Mouse (Mus musculus): Measurements from ENCODE around the gene Dnajc11. TPM values are rescaled to one million over a fixed set of nuclear protein-coding genes. Genes with fewer than 3 reads are reported as not detected.

Dnajc11 gene
- polyA plus RNA-seq, 1 experiment from 2014 or later, result 73.2 TPM

DNA sequence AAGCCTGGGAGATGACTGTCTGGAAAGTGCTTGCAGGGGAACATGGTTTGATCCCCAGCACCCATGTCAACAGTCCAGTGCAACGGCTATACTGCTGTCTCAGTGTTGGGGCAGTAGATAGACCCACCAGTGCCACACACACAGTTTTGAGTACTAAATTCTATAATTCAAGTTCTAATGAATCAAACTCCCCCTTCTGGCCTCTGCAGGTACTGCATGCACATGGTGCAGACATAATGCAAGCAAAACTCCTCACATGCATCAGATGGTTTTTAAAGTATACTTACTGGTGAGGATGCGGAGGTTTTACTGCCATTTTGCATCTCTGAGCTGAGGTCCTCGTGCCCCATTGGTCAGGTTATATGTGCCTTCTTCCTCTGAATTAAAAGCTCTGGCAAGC is 42.0 kb downstream of the Dnajc11 start:
- H3K27me3 ChIP-seq (replicated peaks), result no peaks in the 10 kb centered on the region
- H3K9me3 ChIP-seq, result no peaks in the 10 kb centered on the region
- no peak overlapping the region for H3K4me2 ChIP-seq (replicated peaks)
- peaks cover 33% of the 10 kb centered on the region for H3K36me3 ChIP-seq
- H3K4me3 ChIP-seq (replicated peaks), result no peak overlapping the region
- no peak overlapping the region for H3K9ac ChIP-seq
- no peak overlapping the region for H3K27ac ChIP-seq
- 95% methylated on average over 3 of the region's 3 CpGs for WGBS
- no peak for ATAC-seq
- H3K4me1 ChIP-seq (replicated peaks), result no peaks in the 10 kb centered on the region

DNA sequence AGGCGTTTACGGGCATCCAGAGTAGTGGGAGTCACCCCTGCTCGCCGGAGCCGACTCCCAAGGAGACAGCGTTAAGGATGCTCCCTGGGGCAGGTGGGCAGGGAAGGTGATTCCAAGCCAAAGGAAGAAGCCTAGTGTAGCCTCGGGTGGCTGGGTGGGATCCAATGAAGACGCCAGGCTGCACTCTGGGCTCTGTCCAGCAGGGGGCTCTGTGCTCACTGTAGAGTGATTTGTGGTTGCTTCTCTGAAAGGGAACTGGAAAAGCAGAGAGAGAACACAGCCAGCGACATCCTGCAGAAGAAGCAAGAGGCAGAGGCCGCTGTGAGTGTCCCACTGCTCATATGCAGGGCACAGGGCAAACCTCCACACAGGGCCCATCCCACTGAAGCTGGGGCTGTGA is 44.3 kb downstream of the Dnajc11 start:
- no peaks in the 10 kb centered on the region for H3K27me3 ChIP-seq (replicated peaks)
- H3K27ac ChIP-seq, result no peak overlapping the region
- peaks cover 39% of the 10 kb centered on the region for H3K36me3 ChIP-seq
- WGBS, result 41% methylated on average over 10 of the region's 10 CpGs
- no peaks in the 10 kb centered on the region for H3K9me3 ChIP-seq
- no peak overlapping the region for H3K4me2 ChIP-seq (replicated peaks)
- H3K4me1 ChIP-seq (replicated peaks), result no peaks in the 10 kb centered on the region
- H3K9ac ChIP-seq, result no peak overlapping the region
- H3K4me3 ChIP-seq (replicated peaks), result no peak overlapping the region
- ATAC-seq, result 0 out of 2 replicates have a peak, but pooled peaks have one; percentile 15

DNA sequence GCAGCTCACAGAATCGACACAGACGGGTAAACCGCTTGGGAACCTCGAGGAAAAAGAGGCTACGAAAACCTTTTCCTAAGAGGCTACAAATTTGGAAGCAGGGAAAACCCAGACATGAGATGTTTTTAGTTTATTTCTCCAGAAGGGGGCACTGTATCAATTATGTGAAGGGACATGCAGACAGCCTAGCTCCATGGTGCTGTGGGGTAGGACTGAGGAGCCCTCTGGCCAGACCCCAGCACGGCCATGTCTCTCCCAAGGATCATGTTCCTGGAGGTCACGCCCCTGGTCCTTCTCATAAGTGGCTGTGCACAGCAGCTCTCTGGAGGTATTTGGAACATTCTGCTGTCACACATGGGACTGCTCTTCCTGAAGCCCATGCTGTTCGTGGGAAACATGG is 47.2 kb downstream of the Dnajc11 start:
- Histone ChIP-seq H3K9me3 (no peaks in the 10 kb centered on the region), H3K4me3 (replicated peaks) (no peak overlapping the region), H3K9ac (no peak overlapping the region), H3K4me1 (replicated peaks) (peaks cover 2% of the 10 kb centered on the region; the same call in 1 of the 2 replicates), H3K27ac (no peak overlapping the region), H3K27me3 (replicated peaks) (no peaks in the 10 kb centered on the region), H3K36me3 (peaks cover 31% of the 10 kb centered on the region), H3K4me2 (replicated peaks) (no peak overlapping the region)
- no peak for ATAC-seq
- WGBS, result 77% methylated on average over 8 of the region's 8 CpGs

DNA sequence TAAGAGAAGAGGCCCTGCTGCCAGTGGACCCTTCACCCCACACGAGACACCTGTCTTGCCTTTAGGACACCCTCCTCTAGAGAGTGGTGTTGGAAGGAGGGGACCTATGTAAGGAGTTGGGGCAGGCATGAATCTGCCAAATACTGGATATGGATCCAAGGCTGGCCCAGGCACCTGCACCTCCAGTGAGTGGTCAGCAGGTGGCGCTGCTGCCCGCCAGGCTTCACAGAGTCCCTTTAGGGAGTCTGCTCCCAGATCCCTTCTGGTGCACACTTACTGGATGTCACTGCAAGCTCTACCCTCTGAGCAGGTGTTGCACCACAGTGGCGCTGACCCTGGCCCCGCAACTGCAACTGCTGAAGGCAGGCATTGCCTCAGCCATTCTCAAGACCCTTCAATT is 47.9 kb downstream of the Dnajc11 start:
- ATAC-seq, result peak; percentile 69
- H3K36me3 ChIP-seq, result peaks cover 31% of the 10 kb centered on the region
- H3K27ac ChIP-seq, result no peak overlapping the region
- H3K4me2 ChIP-seq (replicated peaks), result no peak overlapping the region
- 12% methylated on average over 5 of the region's 5 CpGs for WGBS
- H3K4me3 ChIP-seq (replicated peaks), result no peak overlapping the region
- peaks cover 4% of the 10 kb centered on the region; the same call in 1 of the 2 replicates for H3K4me1 ChIP-seq (replicated peaks)
- no peaks in the 10 kb centered on the region for H3K9me3 ChIP-seq
- H3K27me3 ChIP-seq (replicated peaks), result no peaks in the 10 kb centered on the region
- no peak overlapping the region for H3K9ac ChIP-seq

DNA sequence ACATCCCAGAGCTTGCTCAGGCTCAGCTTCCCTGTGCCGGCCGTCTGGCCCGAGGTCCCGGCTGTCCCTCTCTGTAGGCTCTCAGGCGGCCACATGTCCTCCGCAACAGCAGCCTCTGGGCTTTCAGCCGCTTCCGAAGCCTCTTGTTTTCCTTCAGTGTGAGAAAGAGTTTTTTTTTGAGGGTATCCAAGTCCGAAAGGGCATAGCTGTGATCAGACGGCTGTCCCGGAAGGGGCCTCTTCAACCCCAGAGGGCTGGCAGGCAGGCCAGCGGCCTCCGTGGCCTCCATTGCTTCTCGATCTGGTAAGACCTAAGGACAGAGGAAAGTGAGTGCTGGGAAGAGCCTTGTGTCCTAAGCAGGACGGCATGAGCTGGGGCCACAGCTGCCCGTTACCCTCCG is 49.6 kb downstream of the Dnajc11 start:
- Histone ChIP-seq H3K4me3 (replicated peaks) (no peak overlapping the region), H3K27ac (no peak overlapping the region), H3K9ac (no peak overlapping the region), H3K27me3 (replicated peaks) (no peaks in the 10 kb centered on the region), H3K4me2 (replicated peaks) (no peak overlapping the region), H3K36me3 (peaks cover 30% of the 10 kb centered on the region), H3K4me1 (replicated peaks) (peaks cover 14% of the 10 kb centered on the region), H3K9me3 (no peaks in the 10 kb centered on the region)
- 62% methylated on average over 17 of the region's 17 CpGs for WGBS
- ATAC-seq, result no peak

DNA sequence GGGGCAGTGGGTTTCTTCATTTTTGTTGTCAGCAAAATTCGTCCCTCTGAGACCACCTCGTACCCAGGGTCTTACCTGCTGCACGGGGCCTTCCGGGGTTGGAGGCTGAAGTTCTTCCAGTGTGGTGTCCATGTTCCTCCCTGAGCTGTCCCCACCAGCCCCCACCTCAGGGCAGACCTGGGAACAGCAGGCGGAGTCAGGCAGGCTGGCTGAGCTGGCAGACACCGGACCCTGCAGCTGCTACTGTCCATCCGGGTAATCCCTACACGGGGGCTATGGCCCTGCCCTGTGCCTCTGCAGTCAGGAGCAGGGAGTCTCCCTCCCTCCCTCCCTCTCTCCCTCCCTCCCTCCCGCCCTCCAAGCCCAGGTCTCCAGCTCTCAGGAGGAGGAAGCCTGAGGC is 50.1 kb downstream of the Dnajc11 start:
- ATAC-seq, result no peak
- WGBS, result 33% methylated on average over 8 of the region's 9 CpGs
- Histone ChIP-seq H3K9ac (no peak overlapping the region), H3K27me3 (replicated peaks) (no peaks in the 10 kb centered on the region), H3K4me3 (replicated peaks) (no peak overlapping the region), H3K4me1 (replicated peaks) (peaks cover 15% of the 10 kb centered on the region), H3K9me3 (no peaks in the 10 kb centered on the region), H3K27ac (no peak overlapping the region), H3K4me2 (replicated peaks) (no peak overlapping the region), H3K36me3 (peaks cover 26% of the 10 kb centered on the region)

DNA sequence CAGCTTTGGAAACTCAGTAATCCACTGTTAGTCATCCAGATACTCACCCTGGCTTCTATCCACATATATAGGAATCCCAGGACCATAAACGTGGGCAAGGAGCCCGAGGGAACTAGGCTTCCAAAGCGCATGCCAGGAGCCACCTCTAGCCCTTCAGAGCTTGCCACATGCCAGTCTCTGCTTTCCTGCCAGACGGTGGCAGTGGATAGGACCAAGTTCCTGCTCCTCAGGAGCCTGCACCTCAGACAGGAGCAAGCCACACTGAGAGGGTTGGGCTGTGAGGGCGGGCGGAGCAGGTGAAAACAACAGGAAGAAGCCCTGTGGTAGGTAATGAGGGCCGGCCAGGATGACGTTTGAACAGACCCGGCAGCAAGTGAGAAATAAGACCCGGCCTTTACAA is 52.4 kb downstream of the Dnajc11 start:
- Histone ChIP-seq H3K4me2 (replicated peaks) (no peak overlapping the region), H3K9me3 (no peaks in the 10 kb centered on the region), H3K27me3 (replicated peaks) (no peaks in the 10 kb centered on the region), H3K9ac (no peak overlapping the region), H3K27ac (0 out of 2 replicates have a peak overlapping the region, but pooled peaks have one; percentile 24), H3K4me1 (replicated peaks) (peaks cover 19% of the 10 kb centered on the region), H3K4me3 (replicated peaks) (no peak overlapping the region), H3K36me3 (peaks cover 16% of the 10 kb centered on the region)
- 23% methylated on average over 10 of the region's 10 CpGs for WGBS
- ATAC-seq, result peak; percentile 38; the same call in 1 of the 2 replicates

DNA sequence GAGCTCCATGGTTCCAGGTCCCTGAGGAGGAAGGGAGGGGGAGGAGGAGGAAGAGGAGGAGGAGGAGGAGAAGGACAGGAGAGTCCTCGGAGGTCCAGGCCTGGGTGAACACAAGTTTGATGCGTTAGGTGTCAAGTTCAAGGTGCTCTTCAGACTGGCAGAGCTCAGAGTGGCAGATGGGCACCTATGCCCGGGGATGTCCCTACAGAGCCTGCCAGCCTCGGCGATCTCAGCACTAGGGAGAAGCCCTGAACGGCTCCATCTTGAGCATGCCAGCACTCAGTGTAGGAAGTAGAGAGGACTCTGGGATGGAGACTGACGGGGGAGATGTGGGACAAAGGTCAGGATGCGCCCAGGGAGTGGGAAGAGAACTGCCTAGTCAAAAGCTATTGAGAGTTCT is 53.2 kb downstream of the Dnajc11 start:
- Histone ChIP-seq H3K9me3 (no peaks in the 10 kb centered on the region), H3K4me3 (replicated peaks) (no peak overlapping the region), H3K36me3 (peaks cover 17% of the 10 kb centered on the region), H3K27me3 (replicated peaks) (no peaks in the 10 kb centered on the region), H3K9ac (no peak overlapping the region), H3K4me2 (replicated peaks) (no peak overlapping the region), H3K27ac (no peak overlapping the region), H3K4me1 (replicated peaks) (peaks cover 19% of the 10 kb centered on the region)
- WGBS, result 61% methylated on average over 8 of the region's 8 CpGs
- no peak for ATAC-seq

DNA sequence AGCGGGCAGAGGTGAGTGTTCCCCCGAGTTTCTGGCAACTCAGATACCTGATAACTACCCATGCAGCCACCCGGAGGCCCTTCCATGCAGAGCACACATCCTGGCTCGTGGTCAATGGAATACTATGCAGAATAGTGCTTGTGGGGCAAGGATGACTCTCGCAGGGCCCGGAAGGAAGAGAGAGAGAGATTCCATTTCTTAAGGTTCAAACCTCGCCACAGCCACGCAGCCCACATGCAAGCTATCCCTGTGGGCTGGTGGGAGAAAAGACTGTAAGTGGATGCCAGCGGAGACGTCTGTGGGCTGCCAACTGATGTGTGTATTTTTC is 54.5 kb downstream of the Dnajc11 start:
- no peaks in the 10 kb centered on the region for H3K9me3 ChIP-seq
- no peak for ATAC-seq
- H3K4me3 ChIP-seq (replicated peaks), result peak overlapping the region; percentile 90
- peaks cover 18% of the 10 kb centered on the region for H3K36me3 ChIP-seq
- H3K4me1 ChIP-seq (replicated peaks), result peaks cover 18% of the 10 kb centered on the region
- H3K27ac ChIP-seq, result peak overlapping the region; percentile 87; the same call in 1 of the 2 replicates
- no peaks in the 10 kb centered on the region for H3K27me3 ChIP-seq (replicated peaks)
- H3K9ac ChIP-seq, result peak overlapping the region; percentile 83
- 27% methylated on average over 10 of the region's 10 CpGs for WGBS
- peak overlapping the region; percentile 86 for H3K4me2 ChIP-seq (replicated peaks)

DNA sequence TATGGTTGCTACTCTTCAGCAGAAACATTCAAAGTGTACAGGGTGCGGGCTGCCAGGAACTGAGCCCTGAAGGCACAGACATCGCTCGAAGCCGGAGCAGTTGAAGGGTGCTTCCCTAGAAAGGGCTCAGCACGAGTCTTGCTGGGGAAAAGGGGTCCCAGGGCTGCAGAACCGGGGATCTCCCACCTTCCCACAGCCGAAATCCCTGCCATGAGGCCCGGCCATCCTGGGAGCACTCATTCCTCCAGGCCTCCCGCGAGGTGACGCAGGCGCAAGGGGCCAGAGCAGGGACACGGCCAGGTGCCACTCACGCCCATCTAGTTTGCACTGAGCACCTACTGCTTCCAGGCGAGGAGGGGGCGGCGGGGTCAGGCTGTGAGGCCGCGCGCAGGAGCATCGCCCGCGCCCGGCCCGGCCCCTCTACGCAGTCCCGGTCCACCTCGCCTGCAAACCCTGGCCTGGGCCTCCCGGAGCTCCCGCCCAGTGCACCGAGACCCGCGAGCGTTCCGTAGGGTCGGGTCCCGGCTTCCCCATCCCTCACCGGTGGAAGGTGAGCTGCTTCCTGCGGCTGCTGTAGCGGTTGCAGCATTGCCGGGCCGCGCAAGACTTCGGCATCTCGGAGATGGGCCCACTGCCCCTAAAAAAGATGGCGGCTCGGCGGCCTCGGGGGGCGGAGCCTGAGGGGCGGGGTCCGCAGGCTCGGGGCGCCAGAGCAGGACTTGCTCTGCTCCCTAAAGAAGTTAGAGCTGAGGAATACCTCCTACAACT is 55.0 kb downstream of the Dnajc11 start, which contains the start of gene Thap3:
Thap3 (minus strand) TSS at position 656 of the 768 bp plus-strand sequence.
- H3K4me1 ChIP-seq (replicated peaks), result peaks cover 20% of the 10 kb centered on the region
- no peaks in the 10 kb centered on the region for H3K27me3 ChIP-seq (replicated peaks)
- peak within 1 kb of the TSS; percentile 86 for H3K4me2 ChIP-seq (replicated peaks)
- peak within 1 kb of the TSS; percentile 83 for H3K9ac ChIP-seq
- H3K4me3 ChIP-seq (replicated peaks), result peak within 1 kb of the TSS; percentile 90
- H3K9me3 ChIP-seq, result no peaks in the 10 kb centered on the region
- peak within 1 kb of the TSS; percentile 87 for H3K27ac ChIP-seq
- WGBS, result under 1% methylated on average over 54 of the region's 54 CpGs
- H3K36me3 ChIP-seq, result peaks cover 13% of the 10 kb centered on the region
- ATAC-seq, result peak; percentile 83

DNA sequence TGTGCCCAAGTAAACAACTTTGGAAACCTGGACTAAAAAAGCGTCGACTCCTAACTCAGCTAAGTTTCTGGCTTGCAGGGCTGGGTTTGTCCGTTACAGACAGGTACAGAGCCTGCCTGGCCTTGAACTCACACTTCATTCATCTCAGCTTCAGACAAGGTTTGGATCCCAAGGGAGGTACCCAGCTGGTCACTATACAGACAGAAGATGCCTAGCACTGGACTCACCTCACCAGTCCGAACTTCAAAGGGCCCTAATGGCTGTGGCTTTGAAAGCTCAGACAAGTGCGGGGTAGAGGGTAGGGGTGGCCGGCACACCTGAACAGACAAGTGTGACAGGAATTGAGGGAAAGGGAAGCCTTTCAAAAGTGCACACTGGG is 55.6 kb downstream of the Dnajc11 start:
- Histone ChIP-seq H3K4me1 (replicated peaks) (peaks cover 26% of the 10 kb centered on the region), H3K9me3 (no peaks in the 10 kb centered on the region), H3K27ac (peak overlapping the region; percentile 87; the same call in 1 of the 2 replicates), H3K4me2 (replicated peaks) (peak overlapping the region; percentile 86), H3K4me3 (replicated peaks) (peak overlapping the region; percentile 90), H3K36me3 (peaks cover 11% of the 10 kb centered on the region), H3K27me3 (replicated peaks) (no peaks in the 10 kb centered on the region), H3K9ac (peak overlapping the region; percentile 83; the same call in 1 of the 2 replicates)
- 0 out of 2 replicates have a peak, but pooled peaks have one; percentile 1 for ATAC-seq
- WGBS, result 32% methylated on average over 6 of the region's 6 CpGs

DNA sequence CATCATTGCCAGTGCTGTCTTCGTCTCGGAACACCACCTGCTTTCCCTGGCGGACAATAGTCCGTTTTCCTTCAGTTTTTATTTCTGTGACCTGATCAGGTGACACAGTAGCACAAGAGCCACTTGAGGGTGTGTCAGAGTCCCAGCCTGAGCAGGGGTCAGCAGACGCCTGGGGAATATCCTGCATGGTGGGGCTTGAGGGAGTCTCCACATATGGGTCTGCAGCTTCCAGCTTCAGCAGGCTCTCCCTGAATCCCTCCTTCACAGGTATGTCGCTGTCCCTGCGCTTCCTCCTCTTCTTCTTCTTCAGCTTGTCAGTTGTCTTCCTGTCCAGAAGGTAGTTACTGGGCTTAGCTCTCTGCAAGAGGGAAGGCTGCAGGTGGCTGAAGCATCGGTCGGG is 58.6 kb downstream of the Dnajc11 start:
- ATAC-seq, result no peak
- 90% methylated on average over 9 of the region's 9 CpGs for WGBS

DNA sequence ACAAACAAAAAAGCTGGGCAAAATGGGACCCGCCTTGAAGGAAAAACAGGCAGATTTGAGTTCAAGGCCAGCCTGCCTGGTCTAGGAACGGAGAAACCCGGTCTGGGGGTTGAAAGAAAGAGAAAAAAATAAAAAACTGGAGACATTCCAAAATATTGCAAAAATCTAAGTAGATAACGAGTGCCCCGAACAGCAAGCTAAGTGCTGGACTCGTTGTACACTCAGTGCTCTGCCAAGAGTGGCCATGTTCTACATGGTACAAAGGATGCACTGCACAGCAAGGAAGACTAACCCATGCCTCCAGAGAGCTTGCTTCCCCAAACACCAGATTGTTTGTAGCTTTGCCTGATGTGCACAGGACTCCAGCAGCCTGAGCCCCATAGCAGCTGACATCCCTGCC is 59.5 kb downstream of the Dnajc11 start:
- Histone ChIP-seq H3K36me3 (peaks cover 11% of the 10 kb centered on the region), H3K9ac (no peak overlapping the region), H3K4me1 (replicated peaks) (peaks cover 27% of the 10 kb centered on the region), H3K27me3 (replicated peaks) (no peaks in the 10 kb centered on the region), H3K4me3 (replicated peaks) (no peak overlapping the region), H3K9me3 (no peaks in the 10 kb centered on the region), H3K4me2 (replicated peaks) (no peak overlapping the region), H3K27ac (no peak overlapping the region)
- WGBS, result 77% methylated on average over 6 of the region's 6 CpGs
- ATAC-seq, result no peak

More for the DNA sequence above, 58.6 kb downstream of the Dnajc11 start:
- no peak overlapping the region for H3K9ac ChIP-seq
- H3K4me3 ChIP-seq (replicated peaks), result no peak overlapping the region
- peaks cover 11% of the 10 kb centered on the region for H3K36me3 ChIP-seq
- H3K27ac ChIP-seq, result no peak overlapping the region
- no peaks in the 10 kb centered on the region for H3K27me3 ChIP-seq (replicated peaks)
- peaks cover 26% of the 10 kb centered on the region for H3K4me1 ChIP-seq (replicated peaks)
- H3K4me2 ChIP-seq (replicated peaks), result no peak overlapping the region
- H3K9me3 ChIP-seq, result no peaks in the 10 kb centered on the region

All from intestine, embryonic 15.5 days (tissue).